Mouse (Mus musculus): ENCODE data around the gene Epo. TPM values are rescaled to one million over a fixed set of nuclear protein-coding genes. Genes with fewer than 3 reads are reported as not detected.
A peak's percentile ranks its signal among the peaks of the same experiment; 100 is the strongest.

Epo gene
- total RNA-seq, 4 experiments from 2014 or later = not detected

DNA sequence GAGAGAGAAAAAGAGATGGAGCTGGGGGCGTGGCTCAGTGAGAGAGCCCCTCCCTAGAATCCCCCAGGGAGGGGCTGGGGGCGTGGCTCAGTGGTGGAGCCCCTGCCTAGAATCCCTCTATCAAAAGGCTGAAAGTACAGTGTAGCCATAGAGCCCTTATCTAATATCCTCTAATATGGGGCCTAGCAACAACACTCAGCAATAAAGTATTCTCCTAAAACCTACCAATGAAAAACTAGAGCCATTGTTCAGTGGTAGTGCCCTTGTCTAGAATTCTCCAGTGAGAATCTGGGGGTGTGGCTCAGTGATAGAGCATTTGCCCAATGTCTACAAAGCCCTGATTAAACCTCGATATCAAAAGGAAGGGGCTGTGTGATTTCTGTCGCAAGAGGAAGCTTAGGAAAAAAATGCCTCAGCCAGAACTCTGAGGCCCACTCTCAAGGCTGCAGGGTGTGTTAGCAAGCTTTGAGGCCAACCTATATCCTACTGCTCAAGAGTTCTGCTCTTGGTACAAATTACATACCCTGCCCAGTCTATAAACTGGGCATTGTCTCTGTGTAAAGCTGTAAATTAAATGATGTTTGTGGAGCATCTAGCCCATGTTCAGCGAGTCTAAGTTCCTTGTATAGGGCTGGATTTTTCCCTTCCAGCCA, 60.7 kb downstream of the Epo start:
- no peak for DNase-seq

DNA sequence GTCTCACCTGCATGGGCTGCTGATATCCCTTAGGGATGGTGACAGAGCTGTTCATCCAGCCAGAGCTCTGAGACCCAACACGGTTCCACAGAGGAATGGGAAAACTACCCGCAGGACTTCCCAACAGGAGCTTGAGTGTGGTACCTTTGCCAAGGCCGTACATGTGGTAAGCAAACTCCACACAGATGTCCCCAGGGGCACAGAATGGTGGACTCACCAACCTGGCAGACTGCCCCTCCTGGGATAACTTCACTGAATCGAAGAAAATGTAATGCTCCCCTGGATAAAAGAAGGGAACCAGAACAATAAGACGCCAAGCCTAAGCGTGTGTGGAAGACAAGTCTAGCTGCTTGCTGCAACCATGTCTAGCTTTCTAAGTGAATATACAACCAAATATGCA, 66.1 kb downstream of the Epo start:
- DNase-seq = no peak

DNA sequence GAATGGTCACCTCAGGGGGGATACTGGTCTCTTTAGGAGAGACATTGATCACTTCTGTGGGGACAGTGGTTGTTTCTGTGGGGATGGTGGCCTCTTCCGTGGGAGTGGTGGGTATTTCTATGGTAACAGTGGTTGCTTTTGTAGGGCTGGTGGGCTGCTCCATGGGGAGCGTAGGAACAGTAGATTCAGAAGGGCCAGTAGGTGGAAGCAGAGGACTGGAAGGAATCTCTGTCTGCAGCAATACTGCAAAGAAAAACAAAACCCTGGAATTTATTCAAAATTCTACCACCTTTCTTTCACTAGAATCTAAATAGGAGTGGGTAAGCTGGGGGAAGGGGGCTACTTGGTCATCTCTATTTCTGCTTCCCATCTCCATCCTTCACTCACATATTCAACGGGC, 68.0 kb downstream of the Epo start:
- DNase-seq = no peak

DNA sequence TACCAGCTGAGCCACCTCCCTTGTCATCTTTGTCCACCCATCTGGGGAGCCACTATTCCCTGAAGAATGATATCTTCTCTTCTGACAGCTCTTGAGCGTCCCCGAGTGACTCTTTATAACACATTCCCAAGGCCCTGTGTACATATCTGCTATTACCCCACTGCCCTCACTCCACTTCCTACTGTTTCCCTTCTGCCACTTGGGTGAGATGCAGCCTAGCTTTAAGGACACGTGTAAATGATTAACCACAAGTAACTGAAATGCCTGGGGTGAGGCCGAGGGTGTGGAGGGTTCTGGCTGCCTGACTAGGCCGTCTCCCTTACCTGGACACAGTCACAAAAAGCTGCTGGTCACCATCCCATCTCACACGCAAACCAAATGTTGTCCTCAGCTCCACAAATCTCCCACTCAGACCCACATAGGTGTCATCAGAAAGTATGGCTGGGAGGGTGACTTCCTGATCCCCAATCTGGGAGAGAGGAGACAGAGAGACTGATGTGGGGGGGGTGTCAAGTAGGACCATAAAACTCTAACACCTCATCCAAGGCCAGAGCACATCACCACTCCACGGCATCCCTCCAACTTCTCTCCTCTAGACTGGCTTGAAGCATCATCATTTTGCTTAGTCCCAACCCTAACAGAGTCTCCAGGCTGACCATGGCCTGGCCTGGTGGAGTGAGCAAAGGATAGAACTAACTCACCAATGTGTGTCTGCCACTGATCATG, 77.0 kb downstream of the Epo start:
- DNase-seq = no peak

DNA sequence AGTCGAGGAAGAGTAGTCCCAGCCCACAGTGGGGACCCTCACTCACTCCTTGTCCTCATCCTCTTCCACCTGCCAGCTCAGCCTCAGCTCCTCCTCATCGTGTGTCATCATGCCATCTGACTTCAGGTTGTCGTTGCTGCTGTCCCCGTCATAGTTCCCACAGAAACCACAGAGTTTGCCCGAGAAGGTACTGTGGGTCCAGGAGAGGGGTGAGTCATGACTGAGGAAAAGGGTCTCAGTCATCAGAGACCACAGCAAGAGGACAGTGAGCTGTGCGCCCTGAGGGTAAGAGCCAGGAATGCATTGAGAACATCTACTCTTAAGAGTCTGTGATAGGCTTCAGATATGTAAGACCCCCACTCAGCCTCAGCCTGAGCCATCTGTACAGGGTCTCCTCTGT, 77.8 kb downstream of the Epo start:
- DNase-seq = no peak

DNA sequence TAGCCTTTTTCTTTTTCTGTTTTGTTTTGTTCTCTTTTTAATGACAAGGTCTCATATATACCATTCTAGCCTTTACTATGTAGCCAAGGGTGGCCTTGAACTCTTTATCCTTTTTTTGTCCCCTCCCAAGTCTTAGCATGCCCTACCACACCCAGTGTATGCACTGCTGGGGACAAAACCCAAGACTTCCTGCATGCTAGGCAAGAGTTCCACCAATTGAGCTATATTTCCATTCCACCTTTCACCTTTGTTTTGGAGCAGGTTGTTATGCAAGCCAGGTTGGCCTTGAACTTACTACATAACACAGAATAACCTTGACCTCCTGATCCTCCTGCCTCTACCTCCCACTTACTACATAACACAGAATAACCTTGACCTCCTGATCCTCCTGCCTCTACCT, 87.5 kb downstream of the Epo start:
- DNase-seq = no peak

DNA sequence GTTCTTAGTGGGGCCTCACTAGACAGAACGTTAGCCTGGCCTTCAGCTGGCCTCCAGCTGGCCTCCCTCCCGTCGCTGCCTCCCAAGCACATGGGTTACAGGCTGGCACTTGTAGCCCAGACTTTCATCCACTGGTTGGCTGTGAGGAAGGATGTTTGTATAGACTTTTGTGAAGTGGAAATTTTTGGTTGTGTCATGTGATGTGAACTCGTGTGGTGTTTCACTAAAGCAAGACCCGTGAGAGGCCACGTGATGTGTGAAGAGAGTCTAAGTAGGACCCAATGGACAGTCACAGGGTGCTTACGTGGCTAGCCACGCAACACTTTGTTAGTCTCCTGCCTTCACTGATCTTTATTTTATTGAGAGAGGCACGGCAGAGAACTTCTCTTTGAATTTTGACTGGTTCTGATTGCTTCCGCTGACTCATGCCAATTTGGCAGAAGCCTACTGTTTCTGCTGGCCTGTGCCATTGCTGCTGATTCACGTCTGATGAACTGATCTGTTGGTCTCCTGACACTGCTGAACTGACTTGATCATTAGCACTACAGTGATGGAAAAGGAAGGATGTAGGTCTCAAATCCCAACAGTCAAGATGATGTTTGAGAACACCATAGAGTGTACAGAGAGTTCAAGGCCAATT, 92.7 kb downstream of the Epo start:
- DNase-seq = peak; percentile 43

DNA sequence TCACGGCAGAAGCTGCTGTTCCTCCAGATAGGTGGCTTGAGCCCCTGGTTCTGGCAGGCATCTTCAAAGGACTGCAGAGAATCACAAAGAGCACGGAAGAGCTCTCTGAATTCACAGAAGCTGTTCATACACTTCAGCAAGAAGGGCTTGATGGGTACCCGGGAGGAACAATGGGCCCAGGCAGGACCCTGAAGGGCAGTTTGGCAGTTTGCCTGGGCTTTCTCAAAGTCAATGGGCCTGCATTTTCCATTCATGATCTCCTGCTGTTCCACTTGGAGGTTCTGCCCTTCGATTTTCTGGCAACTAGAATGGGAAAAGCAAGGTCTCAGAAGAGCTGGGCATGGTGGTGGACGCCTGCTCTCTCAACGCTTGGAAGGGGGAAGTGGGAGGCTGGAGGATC, 99.2 kb downstream of the Epo start:
- DNase-seq = no peak

Small RNA genes within 50 kb of the gene (microRNA-seq; reads per million reads assigned to microRNA genes)
- gene Mir6418 = 0.53 to 0.84 reads per million in 2 experiments

Other genes starting within 250 kb of the Epo start
- 10 to 100 TPM; 11.5 to 22.5 (median 16.8) TPM for gene Ache, start 245.7 kb downstream of the Epo start, total RNA-seq (2022)
- gene Ufsp1, start 238.6 kb downstream of the Epo start, total RNA-seq (2022) = 10 to 100 TPM; 13.0 to 16.4 (median 15.8) TPM
- gene Srrt, start 225.6 kb downstream of the Epo start, total RNA-seq (2022) = 100 to 1,000 TPM; 145 to 244 (median 187) TPM
- gene Trip6, start 218.8 kb downstream of the Epo start, total RNA-seq (2022) = 10 to 100 TPM; 35.7 to 54.9 (median 48.5) TPM
- gene Slc12a9, start 199.6 kb downstream of the Epo start, total RNA-seq (2022) = 10 to 100 TPM; 10.2 to 22.1 (median 16.6) TPM
- 10 to 100 TPM; 51.4 to 70.3 (median 61.1) TPM for gene Ephb4, start 183.1 kb downstream of the Epo start, total RNA-seq (2022)
- not detected for gene Zan, start 56.2 kb downstream of the Epo start, total RNA-seq (2022)
- gene Pop7, start 30.7 kb downstream of the Epo start, total RNA-seq (2022) = 10 to 100 TPM; 24.4 to 31.1 (median 27.4) TPM
- gene Gigyf1, start 14.7 kb downstream of the Epo start, total RNA-seq (2022) = 10 to 100 TPM; 38.5 to 67.8 (median 56.6) TPM
- 100 to 1,000 TPM; 569 to 665 (median 622) TPM for gene Gnb2, start 268 bp upstream of the Epo start, total RNA-seq (2022)
- gene Actl6b, start 20.3 kb upstream of the Epo start, total RNA-seq (2022) = 1 to 10 TPM; 4.4 to 9.1 (median 6.3) TPM
- 1 to 10 TPM in 2 of 4 experiments, under 1 TPM in 2; 0.96 to 1.8 (median 1.1) TPM for gene Tfr2, start 36.6 kb upstream of the Epo start, total RNA-seq (2022)
- gene Mospd3, start 67.8 kb upstream of the Epo start, total RNA-seq (2022) = 10 to 100 TPM; 42.2 to 65.0 (median 52.4) TPM
- 1,000 to 10,000 TPM; 1,036 to 1,320 (median 1,219) TPM for gene Pcolce, start 80.5 kb upstream of the Epo start, total RNA-seq (2022)
- 1 to 10 TPM in 3 of 4 experiments, under 1 TPM in 1; 0.90 to 5.5 (median 3.0) TPM for gene Fbxo24, start 95.8 kb upstream of the Epo start, total RNA-seq (2022)
- gene Lrch4, start 95.9 kb upstream of the Epo start, total RNA-seq (2022) = 10 to 100 TPM; 25.1 to 35.9 (median 31.4) TPM
- 10 to 100 TPM in 3 of 4 experiments, 1 to 10 TPM in 1; 8.2 to 24.1 (median 14.7) TPM for gene Gm20605, start 95.9 kb upstream of the Epo start, total RNA-seq (2022)
- 10 to 100 TPM in 2 of 4 experiments, 1 to 10 TPM in 2; 2.1 to 14.1 (median 7.4) TPM for gene Sap25, start 108.1 kb upstream of the Epo start, total RNA-seq (2022)
- gene Irs3, start 112.5 kb upstream of the Epo start, total RNA-seq (2022) = 1 to 10 TPM; 2.6 to 7.5 (median 4.6) TPM
- 10 to 100 TPM; 27.9 to 55.0 (median 41.4) TPM for gene Agfg2, start 151.5 kb upstream of the Epo start, total RNA-seq (2022)
- 10 to 100 TPM in 1 of 4 experiments, 1 to 10 TPM in 3; 4.4 to 10.2 (median 7.1) TPM for gene Nyap1, start 208.4 kb upstream of the Epo start, total RNA-seq (2022)
- 100 to 1,000 TPM in 2 of 4 experiments, 10 to 100 TPM in 2; 73.9 to 110 (median 94.0) TPM for gene Tsc22d4, start 212.5 kb upstream of the Epo start, total RNA-seq (2022)
- gene Ppp1r35, start 245.6 kb upstream of the Epo start, total RNA-seq (2022) = 10 to 100 TPM; 21.2 to 35.5 (median 27.0) TPM